Mouse (Mus musculus) thymus, postnatal 10 days (tissue): Measurements from ENCODE around the gene Tas2r123.

ENCODE experiments used
- DNase-seq, 2 experiments: peaks; one replicate each; pipeline ENCODE4 v3.0.0; 2021; ENCODE audit warnings: low spot score in 2 of 2

The Tas2r123 gene

DNA sequence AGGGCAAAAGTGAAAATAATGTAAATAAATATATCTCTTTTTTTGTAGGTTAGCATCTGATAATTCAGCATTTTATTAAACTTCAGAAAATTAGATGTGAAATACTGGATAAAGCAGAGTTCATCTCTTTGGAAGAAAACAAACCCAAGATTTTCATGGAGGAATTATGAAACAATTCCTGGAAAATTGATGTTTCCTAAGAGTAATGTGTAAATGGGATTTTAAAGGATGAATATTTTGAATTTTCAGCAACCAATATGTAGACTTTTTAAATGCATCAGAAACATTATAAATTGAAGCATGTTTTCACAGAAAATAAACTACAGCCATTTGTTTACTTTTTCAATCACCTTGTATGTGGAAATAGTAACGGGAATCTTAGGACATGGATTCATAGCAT is at the start of gene Tas2r123:
Gene Tas2r123, plus strand, starts transcription at position 301 of the 400 bp plus-strand sequence.
- DNase-seq: no peak

DNA sequence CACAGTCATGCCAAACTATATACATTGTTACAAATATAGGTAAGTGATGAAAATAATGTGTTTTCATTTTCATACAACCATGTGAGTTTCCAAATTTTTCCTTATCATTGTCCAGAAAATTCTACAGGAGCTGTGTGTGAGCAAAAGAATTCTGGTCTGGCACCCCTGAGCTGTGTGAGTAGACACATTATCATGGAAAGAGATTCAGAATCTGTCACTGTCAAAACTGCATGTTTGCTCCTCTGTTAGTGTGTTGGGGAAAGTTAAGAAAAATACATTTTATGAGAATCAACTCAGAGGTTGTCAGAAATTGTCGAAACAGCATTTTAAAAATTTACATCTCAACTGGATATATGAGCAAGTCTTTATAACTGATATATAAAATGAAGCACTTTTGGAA is 44.4 kb upstream of the Tas2r123 start, which contains the start of gene Tas2r117:
Gene Tas2r117, plus strand, starts transcription at position 301 of the 400 bp plus-strand sequence.
- DNase-seq: no peak

GRCm38 (mm10) chr6:132855138-132855537 is 8.2 kb downstream of the Tas2r123 start, which contains the start of gene Tas2r116:
Gene Tas2r116 (plus strand): TSS chr6:132855438.
- no peak for DNase-seq

DNA sequence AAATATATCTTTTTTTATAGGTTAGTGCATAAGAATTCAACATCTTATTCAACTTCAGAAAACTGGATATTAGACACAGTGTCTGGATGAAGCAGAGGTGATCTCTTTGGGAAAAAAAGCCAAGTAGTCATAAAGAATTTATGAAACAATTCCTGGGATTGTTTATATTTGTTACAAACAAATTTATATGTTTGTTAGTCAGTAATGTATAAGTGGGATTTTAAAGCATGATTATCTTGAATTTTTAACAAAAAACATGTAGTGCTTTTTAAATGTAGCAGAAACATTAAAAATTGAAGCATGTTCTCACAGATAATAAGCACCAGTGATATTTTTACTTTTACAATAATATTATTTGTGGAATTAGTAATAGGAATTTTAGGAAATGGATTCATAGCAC is 20.8 kb downstream of the Tas2r123 start, which contains the start of gene Tas2r110:
Gene Tas2r110, plus strand, starts transcription at position 301 of the 400 bp plus-strand sequence.
- no peak for DNase-seq

DNA sequence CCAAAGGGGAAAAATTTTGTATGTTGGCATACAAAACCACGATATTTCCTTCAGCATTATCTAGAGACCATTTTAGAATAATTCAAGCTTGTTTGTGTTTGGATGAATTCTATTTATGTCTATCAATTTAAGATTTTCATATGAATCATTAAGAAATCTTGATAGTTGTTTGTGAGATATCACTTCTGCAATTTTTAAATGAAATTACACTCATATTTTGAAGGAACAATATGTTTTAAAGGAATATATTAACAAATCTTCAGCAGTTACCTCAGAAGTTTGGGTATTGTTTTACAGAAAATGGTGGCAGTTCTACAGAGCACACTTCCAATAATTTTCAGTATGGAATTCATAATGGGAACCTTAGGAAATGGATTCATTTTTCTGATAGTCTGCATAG is 45.8 kb downstream of the Tas2r123 start, which contains the start of gene Tas2r113:
Gene Tas2r113, plus strand, starts transcription at position 301 of the 400 bp plus-strand sequence.
- no peak for DNase-seq
